Comparison of ENCODE assay signal across 8 mouse cellular contexts in the genomic region with DNA sequence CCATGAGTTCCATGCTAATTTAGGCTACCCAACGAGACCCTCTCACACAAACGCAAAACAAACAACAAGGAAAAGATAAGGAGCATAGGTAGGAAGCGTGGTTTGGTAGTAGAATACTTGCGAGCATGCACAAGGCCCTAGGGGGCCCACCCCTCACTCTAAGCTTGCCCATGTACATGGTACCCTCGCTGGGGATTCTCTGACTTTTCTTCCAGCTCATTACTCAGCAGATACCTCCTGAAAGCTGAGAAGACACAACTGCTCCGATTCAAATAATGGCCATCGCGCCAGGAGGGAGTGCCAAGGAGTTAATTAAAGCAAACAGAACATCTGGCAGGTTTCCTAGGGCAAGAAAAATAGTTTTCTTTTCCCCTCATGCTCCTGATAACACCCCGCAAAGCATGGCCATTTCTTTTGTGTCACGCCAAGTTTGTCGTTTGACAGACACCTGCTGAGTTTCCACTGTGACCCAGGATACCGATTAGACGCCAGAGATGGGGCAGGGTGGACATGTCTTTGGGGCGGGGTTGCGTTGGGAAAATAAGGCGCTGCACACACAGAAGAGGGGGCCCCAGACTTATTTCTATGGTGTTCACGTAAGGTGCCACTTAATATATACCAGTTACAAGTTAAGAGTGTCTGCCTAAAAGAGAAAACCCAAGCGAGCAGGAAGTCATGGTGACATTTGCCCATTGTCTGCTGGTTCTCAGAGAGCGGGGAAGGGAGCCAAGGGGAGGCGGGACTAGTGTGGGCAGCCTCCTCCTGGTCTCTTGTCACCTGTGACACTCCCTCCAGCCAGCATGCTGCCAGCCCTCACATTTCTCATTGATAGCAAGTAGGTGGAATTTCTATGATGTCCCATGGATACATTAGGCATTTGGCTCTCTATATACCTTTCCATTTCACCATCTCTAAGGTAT. TPM values are rescaled to one million over a fixed set of nuclear protein-coding genes. Genes with fewer than 3 reads are reported as not detected.
DNase-seq lines count a peak whose midpoint lies in the region; ATAC-seq and TF ChIP-seq lines count a peak whose summit lies in the region.
"Had no signal": no experiment of that assay in that cellular context is flagged by ENCODE, and none has a peak within 500 bp of the region (broad histone marks: within the 10 kb centered on the region; RNA-seq: fewer than 3 reads in every experiment).

No protein-coding gene starts in this region.

- H3K9ac ChIP-seq in midbrain, postnatal 0 days (replicated peaks; ENCODE audit: low read length, poor library complexity, severe bottlenecking): no peak overlapping the region
- no peak overlapping the region for H3K9ac ChIP-seq in midbrain, embryonic 16.5 days (ENCODE audit: low read depth, low read length)
- H3K9ac ChIP-seq in heart, embryonic 11.5 days (ENCODE audit: low read depth, low read length): no peak overlapping the region
- H3K9ac ChIP-seq in kidney, postnatal 0 days (ENCODE audit: low read depth, low read length): no peak overlapping the region
- H3K9ac ChIP-seq in stomach, postnatal 0 days (ENCODE audit: low read length): no peak overlapping the region
- H3K9ac ChIP-seq in hindbrain, embryonic 14.5 days: no peak overlapping the region
- H3K9ac ChIP-seq: neural tube, embryonic 13.5 days had no signal

- no peak for TF ChIP-seq EP300 in stomach, postnatal 0 days (optimal IDR thresholded peaks at IDR 0.05)

- H3K4me2 ChIP-seq in midbrain, postnatal 0 days (ENCODE audit: low read depth, low read length, poor library complexity, severe bottlenecking): no peak overlapping the region
- H3K4me2 ChIP-seq in midbrain, embryonic 16.5 days (ENCODE audit: low read length): no peak overlapping the region
- peak overlapping the region; percentile 18; the same call in 1 of the 2 replicates for H3K4me2 ChIP-seq in heart, embryonic 11.5 days
- 0 out of 2 replicates have a peak overlapping the region, but pooled peaks have one; percentile 18 for H3K4me2 ChIP-seq in kidney, postnatal 0 days (ENCODE audit: low read length)
- H3K4me2 ChIP-seq in stomach, postnatal 0 days (replicated peaks; ENCODE audit: low read depth): peak overlapping the region; percentile 4; the same call in 1 of the 2 replicates
- no peak overlapping the region for H3K4me2 ChIP-seq in hindbrain, embryonic 14.5 days (replicated peaks)
- H3K4me2 ChIP-seq: neural tube, embryonic 13.5 days had no signal

- no peaks in the 10 kb centered on the region for H3K4me1 ChIP-seq in midbrain, postnatal 0 days (ENCODE audit: insufficient read depth, low read length)
- no peaks in the 10 kb centered on the region for H3K4me1 ChIP-seq in midbrain, embryonic 16.5 days (ENCODE audit: control insufficient read depth, insufficient read depth, low read length)
- peaks cover 57% of the 10 kb centered on the region for H3K4me1 ChIP-seq in heart, embryonic 11.5 days (ENCODE audit: control insufficient read depth, insufficient read depth, low read length)
- 0 out of 2 replicates have a peak, but pooled peaks cover 7% of the 10 kb centered on the region for H3K4me1 ChIP-seq in kidney, postnatal 0 days (replicated peaks; ENCODE audit: insufficient read depth, low read length)
- H3K4me1 ChIP-seq in stomach, postnatal 0 days (replicated peaks; ENCODE audit: control insufficient read depth, insufficient read depth): 0 out of 2 replicates have a peak, but pooled peaks cover 2% of the 10 kb centered on the region
- H3K4me1 ChIP-seq in hindbrain, embryonic 14.5 days (replicated peaks; ENCODE audit: control insufficient read depth, insufficient read depth, low read length): peaks cover 5% of the 10 kb centered on the region; the same call in 1 of the 2 replicates

- ATAC-seq in midbrain, postnatal 0 days (ENCODE audit: low FRiP score): no peak
- no peak for ATAC-seq in midbrain, embryonic 16.5 days
- no peak for ATAC-seq in heart, embryonic 11.5 days (replicated peaks; ENCODE audit: insufficient number of reproducible peaks, low FRiP score, low TSS enrichment)
- ATAC-seq in kidney, postnatal 0 days (replicated peaks; ENCODE audit: low FRiP score, low read depth): no peak
- ATAC-seq in stomach, postnatal 0 days (ENCODE audit: low FRiP score, low TSS enrichment): peak; percentile 53; the same call in 1 of the 2 replicates
- ATAC-seq in hindbrain, embryonic 14.5 days (ENCODE audit: low FRiP score): no peak

- H3K36me3 ChIP-seq in midbrain, postnatal 0 days (ENCODE audit: insufficient read depth, low read length): no peaks in the 10 kb centered on the region
- H3K36me3 ChIP-seq in midbrain, embryonic 16.5 days (ENCODE audit: control insufficient read depth, insufficient read depth, low read length): no peaks in the 10 kb centered on the region
- H3K36me3 ChIP-seq in heart, embryonic 11.5 days (ENCODE audit: control insufficient read depth, insufficient read depth, low read length): no peaks in the 10 kb centered on the region
- H3K36me3 ChIP-seq in kidney, postnatal 0 days (ENCODE audit: insufficient read depth, low read length): no peaks in the 10 kb centered on the region
- H3K36me3 ChIP-seq in stomach, postnatal 0 days (ENCODE audit: control insufficient read depth, insufficient read depth, low read length): no peaks in the 10 kb centered on the region
- no peaks in the 10 kb centered on the region for H3K36me3 ChIP-seq in hindbrain, embryonic 14.5 days (replicated peaks; ENCODE audit: control insufficient read depth, insufficient read depth)
- H3K36me3 ChIP-seq: neural tube, embryonic 13.5 days had no signal

- no peak overlapping the region for H3K4me3 ChIP-seq in midbrain, postnatal 0 days (ENCODE audit: low read depth, low read length)
- no peak overlapping the region for H3K4me3 ChIP-seq in midbrain, embryonic 16.5 days (ENCODE audit: low read depth, low read length)
- H3K4me3 ChIP-seq in heart, embryonic 11.5 days (ENCODE audit: low read depth, low read length): no peak overlapping the region
- no peak overlapping the region for H3K4me3 ChIP-seq in kidney, postnatal 0 days (replicated peaks; ENCODE audit: low read depth, low read length)
- no peak overlapping the region for H3K4me3 ChIP-seq in stomach, postnatal 0 days (ENCODE audit: low read depth, low read length)
- H3K4me3 ChIP-seq in hindbrain, embryonic 14.5 days (replicated peaks; ENCODE audit: low read length): no peak overlapping the region
- H3K4me3 ChIP-seq: neural tube, embryonic 13.5 days had no signal

- TF ChIP-seq CTCF in midbrain, postnatal 0 days (IDR thresholded peaks at IDR 0.05): no peak
- TF ChIP-seq CTCF in kidney, postnatal 0 days (IDR thresholded peaks at IDR 0.05; ENCODE audit: low read depth): no peak
- no peak for TF ChIP-seq CTCF in stomach, postnatal 0 days (IDR thresholded peaks at IDR 0.05; ENCODE audit: low read depth)

- no peaks in the 10 kb centered on the region for H3K27me3 ChIP-seq in midbrain, postnatal 0 days (ENCODE audit: insufficient read depth, low read length)
- no peaks in the 10 kb centered on the region for H3K27me3 ChIP-seq in midbrain, embryonic 16.5 days (ENCODE audit: control insufficient read depth, insufficient read depth, low read depth, low read length)
- H3K27me3 ChIP-seq in heart, embryonic 11.5 days (ENCODE audit: control insufficient read depth, insufficient read depth, low read length): no peaks in the 10 kb centered on the region
- no peaks in the 10 kb centered on the region for H3K27me3 ChIP-seq in kidney, postnatal 0 days (ENCODE audit: insufficient read depth, low read length)
- H3K27me3 ChIP-seq in stomach, postnatal 0 days (ENCODE audit: control insufficient read depth, insufficient read depth, low read length): no peaks in the 10 kb centered on the region
- H3K27me3 ChIP-seq in hindbrain, embryonic 14.5 days (ENCODE audit: control insufficient read depth, insufficient read depth, low read length): no peaks in the 10 kb centered on the region
- H3K27me3 ChIP-seq: neural tube, embryonic 13.5 days had no signal

- H3K27ac ChIP-seq in midbrain, postnatal 0 days (ENCODE audit: low read depth, low read length): no peak overlapping the region
- no peak overlapping the region for H3K27ac ChIP-seq in midbrain, embryonic 16.5 days (ENCODE audit: low read length)
- H3K27ac ChIP-seq in heart, embryonic 11.5 days (ENCODE audit: low read depth, low read length): no peak overlapping the region
- no peak overlapping the region for H3K27ac ChIP-seq in kidney, postnatal 0 days
- H3K27ac ChIP-seq in stomach, postnatal 0 days (replicated peaks): no peak overlapping the region
- H3K27ac ChIP-seq in hindbrain, embryonic 14.5 days: no peak overlapping the region
- H3K27ac ChIP-seq: neural tube, embryonic 13.5 days had no signal

- DNase-seq in midbrain, postnatal 0 days (ENCODE audit: low spot score): peak; percentile 21
- DNase-seq in kidney, postnatal 0 days (ENCODE audit: low spot score): peak; percentile 28
- peak; percentile 55 for DNase-seq in stomach, postnatal 0 days (ENCODE audit: low spot score)
- no peak for DNase-seq in hindbrain, embryonic 14.5 days (ENCODE audit: low spot score)
- DNase-seq in embryo, embryonic 9.5 days (ENCODE audit: extremely low spot score): no peak

- WGBS in midbrain, postnatal 0 days: 67% methylated on average over 20 of the region's 20 CpGs
- 69% methylated on average over 20 of the region's 20 CpGs for WGBS in midbrain, embryonic 16.5 days
- 39% methylated on average over 20 of the region's 20 CpGs for WGBS in heart, embryonic 11.5 days (ENCODE audit: insufficient replicate concordance)
- 48% methylated on average over 20 of the region's 20 CpGs for WGBS in kidney, postnatal 0 days
- 53% methylated on average over 20 of the region's 20 CpGs for WGBS in stomach, postnatal 0 days
- 60% methylated on average over 20 of the region's 20 CpGs for WGBS in hindbrain, embryonic 14.5 days

- no peaks in the 10 kb centered on the region for H3K9me3 ChIP-seq in midbrain, postnatal 0 days (ENCODE audit: low read length)
- H3K9me3 ChIP-seq in midbrain, embryonic 16.5 days (replicated peaks; ENCODE audit: control insufficient read depth, low read length, poor library complexity, severe bottlenecking): no peaks in the 10 kb centered on the region
- no peaks in the 10 kb centered on the region for H3K9me3 ChIP-seq in heart, embryonic 11.5 days (replicated peaks; ENCODE audit: control insufficient read depth, low read length)
- H3K9me3 ChIP-seq in kidney, postnatal 0 days (replicated peaks; ENCODE audit: low read length): no peaks in the 10 kb centered on the region
- H3K9me3 ChIP-seq in stomach, postnatal 0 days (ENCODE audit: control insufficient read depth, low read length): no peaks in the 10 kb centered on the region
- H3K9me3 ChIP-seq in hindbrain, embryonic 14.5 days (ENCODE audit: control insufficient read depth, low read length): no peaks in the 10 kb centered on the region
- H3K9me3 ChIP-seq: neural tube, embryonic 13.5 days had no signal

RNA-seq across cellular contexts. Expression of gene Prkce, which starts 36.2 kb away (rescaled TPM):
- 61.0 and 71.8 TPM in 2 replicates for total RNA-seq in midbrain, postnatal 0 days (2014; rRNA removed)
- 56.5 and 64.5 TPM in 2 replicates for polyA plus RNA-seq in midbrain, postnatal 0 days (2015; fragmentation: Nextera tagmentation; extraction: Ambion mirVana)
- 34.8 and 41.5 TPM in 2 replicates for polyA plus RNA-seq in midbrain, embryonic 16.5 days (2015; fragmentation: Nextera tagmentation; extraction: Ambion mirVana)
- polyA plus RNA-seq in heart, embryonic 11.5 days (2014; fragmentation: Nextera tagmentation; extraction: Ambion mirVana): 12.8 TPM in 2 replicates
- polyA plus RNA-seq in kidney, postnatal 0 days (2015; fragmentation: Nextera tagmentation; extraction: Ambion mirVana): 5.8 and 6.0 TPM in 2 replicates
- polyA plus RNA-seq in stomach, postnatal 0 days (2015; fragmentation: Nextera tagmentation; extraction: Ambion mirVana): 3.0 and 3.4 TPM in 2 replicates
- polyA plus RNA-seq in hindbrain, embryonic 14.5 days (2014; fragmentation: Nextera tagmentation; extraction: Ambion mirVana): 38.7 and 43.5 TPM in 2 replicates

RNA-seq across cellular contexts. Expression of gene Srbd1, which starts 58.8 kb away (rescaled TPM):
- 13.2 and 17.9 TPM in 2 replicates for total RNA-seq in midbrain, postnatal 0 days (2014; rRNA removed)
- 6.7 and 8.3 TPM in 2 replicates for polyA plus RNA-seq in midbrain, postnatal 0 days (2015; fragmentation: Nextera tagmentation; extraction: Ambion mirVana)
- polyA plus RNA-seq in midbrain, embryonic 16.5 days (2015; fragmentation: Nextera tagmentation; extraction: Ambion mirVana): 15.5 and 15.7 TPM in 2 replicates
- polyA plus RNA-seq in heart, embryonic 11.5 days (2014; fragmentation: Nextera tagmentation; extraction: Ambion mirVana): 7.4 and 8.4 TPM in 2 replicates
- polyA plus RNA-seq in kidney, postnatal 0 days (2015; fragmentation: Nextera tagmentation; extraction: Ambion mirVana): 8.0 and 11.2 TPM in 2 replicates
- 4.4 and 5.0 TPM in 2 replicates for polyA plus RNA-seq in stomach, postnatal 0 days (2015; fragmentation: Nextera tagmentation; extraction: Ambion mirVana)
- polyA plus RNA-seq in hindbrain, embryonic 14.5 days (2014; fragmentation: Nextera tagmentation; extraction: Ambion mirVana): 7.6 and 10.4 TPM in 2 replicates

Comparison
In these comparisons a context has a peak if more than half of its experiments do, and no peak if none do; other contexts are left out.
1. DNase-seq: peak in midbrain, postnatal 0 days (single experiment), kidney, postnatal 0 days (single experiment) and stomach, postnatal 0 days (single experiment); none in hindbrain, embryonic 14.5 days (single experiment) and embryo, embryonic 9.5 days (single experiment).
2. H3K4me2 ChIP-seq: peak in heart, embryonic 11.5 days (single experiment), kidney, postnatal 0 days (single experiment) and stomach, postnatal 0 days (single experiment); none in midbrain, postnatal 0 days (single experiment), midbrain, embryonic 16.5 days (single experiment) and hindbrain, embryonic 14.5 days (single experiment).